Mouse (Mus musculus): ENCODE measurements around the gene D17Wsu92e. TPM values are rescaled to one million over a fixed set of nuclear protein-coding genes. Genes with fewer than 3 reads are reported as not detected.

The D17Wsu92e gene
- polyA plus RNA-seq, 1 experiment from 2014 or later = 15.7 TPM

GRCm38 (mm10) chr17:27719663-27720062, 100.8 kb downstream of the D17Wsu92e start:
- DNase-seq (ENCODE audit: low spot score) = no peak
- H3K36me3 ChIP-seq (replicated peaks) = no peaks in the 10 kb centered on the region
- 64% methylated on average over 14 of the region's 14 CpGs for WGBS
- H3K4me3 ChIP-seq = no peak overlapping the region
- H3K9me3 ChIP-seq = no peaks in the 10 kb centered on the region
- peak overlapping the region; percentile 31; the same call in 1 of the 2 replicates for H3K27ac ChIP-seq (replicated peaks)
- H3K27me3 ChIP-seq (replicated peaks; ENCODE audit: low read depth, poor library complexity, severe bottlenecking) = peaks cover 54% of the 10 kb centered on the region
- H3K4me1 ChIP-seq = peaks cover 38% of the 10 kb centered on the region

DNA sequence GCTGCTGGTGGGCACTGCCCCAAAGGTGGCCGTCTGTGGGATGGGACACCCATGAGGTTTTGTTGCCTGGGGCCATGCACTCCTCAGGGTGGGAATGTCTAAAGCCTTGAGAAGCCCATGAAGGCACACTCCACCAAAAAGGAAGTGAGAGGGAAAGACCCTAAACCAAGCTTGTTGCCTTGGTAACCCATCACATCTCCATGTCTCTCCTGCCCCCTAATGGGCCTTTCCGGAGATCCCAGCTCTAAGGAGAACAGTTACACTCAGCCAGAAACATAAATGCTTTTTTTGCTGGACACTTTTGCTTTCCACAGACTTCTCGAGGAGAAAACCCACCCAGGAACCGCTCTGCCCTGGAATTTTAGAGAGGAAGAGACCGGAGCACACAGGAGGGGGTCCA, 102.2 kb downstream of the D17Wsu92e start:
- 57% methylated on average over 5 of the region's 5 CpGs for WGBS
- Histone ChIP-seq H3K4me1 (peaks cover 32% of the 10 kb centered on the region), H3K27me3 (replicated peaks; ENCODE audit: low read depth, poor library complexity, severe bottlenecking) (peaks cover 57% of the 10 kb centered on the region), H3K27ac (replicated peaks) (no peak overlapping the region), H3K9me3 (no peaks in the 10 kb centered on the region), H3K36me3 (replicated peaks) (no peaks in the 10 kb centered on the region), H3K4me3 (no peak overlapping the region)
- no peak for DNase-seq (ENCODE audit: low spot score)

- WGBS = 3% methylated on average over 16 of the region's 16 CpGs
- DNase-seq (ENCODE audit: low spot score) = peak; percentile 76
- Histone ChIP-seq H3K36me3 (replicated peaks) (no peaks in the 10 kb centered on the region), H3K9me3 (no peaks in the 10 kb centered on the region), H3K27me3 (replicated peaks; ENCODE audit: low read depth, poor library complexity, severe bottlenecking) (peaks cover 57% of the 10 kb centered on the region), H3K4me1 (peaks cover 32% of the 10 kb centered on the region), H3K27ac (replicated peaks) (peak overlapping the region; percentile 74; the same call in 1 of the 2 replicates), H3K4me3 (peak overlapping the region; percentile 49)
Observed at GRCm38 (mm10) chr17:27716804-27717203, 103.6 kb downstream of the D17Wsu92e start.

DNA sequence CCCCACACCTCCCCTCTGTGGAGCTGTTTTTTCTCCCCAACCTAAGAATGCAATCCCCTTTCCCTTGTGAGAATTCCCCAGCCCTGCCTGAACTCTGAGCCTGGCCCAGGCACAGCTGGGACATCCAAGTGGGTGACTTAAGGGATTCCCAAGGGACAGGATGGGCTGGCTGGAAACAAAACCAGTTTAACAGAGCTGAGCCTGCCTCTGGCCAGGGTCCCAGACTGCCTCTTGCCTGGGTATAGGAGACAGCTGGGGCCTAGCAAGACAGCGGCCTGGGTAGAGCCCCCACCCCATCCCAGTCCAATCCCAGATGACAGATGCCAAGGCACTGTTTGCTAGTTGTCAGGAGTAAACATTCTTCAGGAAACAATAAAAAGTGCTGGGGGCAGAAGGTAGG, 107.6 kb downstream of the D17Wsu92e start:
- Histone ChIP-seq H3K36me3 (replicated peaks) (no peaks in the 10 kb centered on the region), H3K9me3 (no peaks in the 10 kb centered on the region), H3K27ac (replicated peaks) (no peak overlapping the region), H3K27me3 (replicated peaks; ENCODE audit: low read depth, poor library complexity, severe bottlenecking) (peaks cover 48% of the 10 kb centered on the region), H3K4me1 (peaks cover 40% of the 10 kb centered on the region), H3K4me3 (no peak overlapping the region)
- no peak for DNase-seq (ENCODE audit: low spot score)
- 84% methylated on average over 1 of the region's 1 CpGs for WGBS

- Histone ChIP-seq H3K4me3 (no peak overlapping the region), H3K36me3 (replicated peaks) (no peaks in the 10 kb centered on the region), H3K4me1 (peaks cover 35% of the 10 kb centered on the region), H3K9me3 (no peaks in the 10 kb centered on the region), H3K27ac (replicated peaks) (no peak overlapping the region), H3K27me3 (replicated peaks; ENCODE audit: low read depth, poor library complexity, severe bottlenecking) (peaks cover 54% of the 10 kb centered on the region)
- 74% methylated on average over 5 of the region's 5 CpGs for WGBS
- no peak for DNase-seq (ENCODE audit: low spot score)
Observed at GRCm38 (mm10) chr17:27709650-27710049, 110.8 kb downstream of the D17Wsu92e start.

DNA sequence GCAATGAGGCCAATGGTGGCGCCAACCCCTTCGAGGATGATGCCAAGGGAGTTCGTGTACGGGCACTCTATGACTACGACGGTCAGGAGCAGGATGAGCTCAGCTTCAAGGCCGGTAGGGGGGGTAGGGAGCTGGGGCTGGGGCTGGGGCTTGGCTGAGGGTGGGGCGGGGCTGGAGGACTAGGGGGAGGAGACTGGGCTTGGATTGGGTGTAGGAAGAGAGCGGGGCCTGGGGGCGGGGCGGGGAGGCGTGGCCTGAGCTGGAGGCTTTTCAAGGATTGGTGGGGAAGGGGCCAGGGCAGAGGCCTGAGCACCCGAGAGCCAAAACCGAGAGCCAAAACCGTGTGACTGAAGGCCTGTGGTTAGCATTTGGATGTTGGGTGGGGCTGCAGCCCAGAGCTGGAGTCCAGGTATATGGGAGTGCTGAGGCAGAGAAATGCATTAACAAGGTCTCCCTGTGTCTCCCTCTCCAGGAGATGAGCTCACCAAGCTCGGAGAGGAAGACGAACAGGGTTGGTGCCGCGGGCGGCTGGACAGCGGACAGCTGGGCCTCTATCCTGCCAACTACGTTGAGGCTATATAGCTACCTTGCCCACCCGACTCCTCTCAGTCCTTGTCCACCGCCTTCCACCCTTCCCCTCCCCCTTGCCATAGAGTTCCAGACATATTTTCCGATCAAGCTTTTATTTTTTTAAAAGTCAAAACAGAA, 112.3 kb downstream of the D17Wsu92e start:
- H3K36me3 ChIP-seq (replicated peaks) = no peaks in the 10 kb centered on the region
- H3K27ac ChIP-seq (replicated peaks) = peak overlapping the region; percentile 30; the same call in 1 of the 2 replicates
- peak overlapping the region; percentile 55 for H3K4me3 ChIP-seq
- peaks cover 64% of the 10 kb centered on the region for H3K27me3 ChIP-seq (replicated peaks; ENCODE audit: low read depth, poor library complexity, severe bottlenecking)
- WGBS = 4% methylated on average over 25 of the region's 25 CpGs
- H3K9me3 ChIP-seq = no peaks in the 10 kb centered on the region
- H3K4me1 ChIP-seq = peaks cover 35% of the 10 kb centered on the region
- DNase-seq (ENCODE audit: low spot score) = peak; percentile 99

DNA sequence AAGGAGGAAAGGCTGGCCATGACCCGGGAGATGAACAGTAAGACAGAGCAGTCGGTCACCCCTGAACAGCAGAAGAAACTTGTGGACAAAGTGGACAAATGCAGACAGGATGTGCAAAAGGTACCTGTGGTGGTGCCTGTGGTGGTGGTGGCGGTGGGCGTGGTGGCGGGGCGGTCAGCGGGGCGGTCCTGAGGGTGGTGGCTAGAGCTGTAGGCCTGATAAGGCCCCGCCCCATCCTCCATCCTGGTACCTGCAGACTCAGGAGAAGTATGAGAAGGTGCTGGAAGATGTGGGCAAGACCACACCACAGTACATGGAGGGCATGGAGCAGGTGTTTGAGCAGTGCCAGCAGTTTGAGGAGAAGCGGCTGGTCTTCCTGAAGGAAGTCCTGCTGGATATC, 114.8 kb downstream of the D17Wsu92e start:
- Histone ChIP-seq H3K4me1 (peaks cover 49% of the 10 kb centered on the region), H3K27ac (replicated peaks) (no peak overlapping the region), H3K27me3 (replicated peaks; ENCODE audit: low read depth, poor library complexity, severe bottlenecking) (peaks cover 76% of the 10 kb centered on the region), H3K4me3 (no peak overlapping the region), H3K36me3 (replicated peaks) (no peaks in the 10 kb centered on the region), H3K9me3 (no peaks in the 10 kb centered on the region)
- WGBS = 32% methylated on average over 10 of the region's 10 CpGs
- DNase-seq (ENCODE audit: low spot score) = no peak

DNA sequence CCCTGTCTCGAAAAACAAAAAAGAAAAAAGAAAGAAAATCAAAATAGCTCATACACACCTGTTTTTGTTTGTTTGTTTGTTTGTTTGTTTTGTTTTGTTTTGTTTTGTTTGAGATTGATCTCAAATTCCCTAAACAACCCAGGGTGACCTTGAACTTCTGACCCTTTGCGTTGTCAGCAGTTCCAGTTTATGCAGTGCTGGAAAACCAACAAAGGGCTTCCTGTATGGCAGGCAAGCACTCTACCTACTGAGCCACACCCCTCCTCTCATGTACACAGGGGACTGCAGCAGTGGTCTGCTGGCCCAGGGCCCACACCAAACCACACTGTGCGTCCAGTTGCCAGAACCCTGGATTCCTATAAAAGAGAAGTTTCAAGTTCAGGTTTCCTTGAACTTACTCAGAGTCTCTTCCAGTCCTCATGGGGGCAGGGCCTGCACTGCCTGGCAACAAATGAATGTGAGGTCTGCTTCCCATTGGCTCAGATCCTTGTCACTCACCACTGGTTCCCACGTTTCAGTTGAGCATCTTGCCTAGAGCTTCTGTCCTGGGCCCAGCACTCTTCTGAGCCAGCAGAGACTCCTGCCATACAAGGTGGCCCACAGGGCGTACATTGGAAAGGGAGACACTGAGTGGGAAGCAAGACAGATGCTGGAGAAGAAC, 116.4 kb downstream of the D17Wsu92e start:
- WGBS = 63% methylated on average over 5 of the region's 5 CpGs
- Histone ChIP-seq H3K4me1 (peaks cover 42% of the 10 kb centered on the region), H3K9me3 (peaks cover 10% of the 10 kb centered on the region), H3K4me3 (no peak overlapping the region), H3K27me3 (replicated peaks; ENCODE audit: low read depth, poor library complexity, severe bottlenecking) (peaks cover 60% of the 10 kb centered on the region), H3K36me3 (replicated peaks) (no peaks in the 10 kb centered on the region), H3K27ac (replicated peaks) (no peak overlapping the region)
- peak; percentile 45 for DNase-seq (ENCODE audit: low spot score)

- peaks cover 54% of the 10 kb centered on the region for H3K27me3 ChIP-seq (replicated peaks; ENCODE audit: low read depth, poor library complexity, severe bottlenecking)
- no peak overlapping the region; the same call in 1 of the 2 replicates for H3K27ac ChIP-seq (replicated peaks)
- H3K4me3 ChIP-seq = peak overlapping the region; percentile 51
- H3K36me3 ChIP-seq (replicated peaks) = no peaks in the 10 kb centered on the region
- H3K4me1 ChIP-seq = peaks cover 27% of the 10 kb centered on the region
- H3K9me3 ChIP-seq = peaks cover 13% of the 10 kb centered on the region
- DNase-seq (ENCODE audit: low spot score) = peak; percentile 87
- WGBS = under 1% methylated on average over 34 of the region's 34 CpGs
Observed at GRCm38 (mm10) chr17:27702518-27702917, 117.9 kb downstream of the D17Wsu92e start.

- Histone ChIP-seq H3K27ac (replicated peaks) (no peak overlapping the region; the same call in 1 of the 2 replicates), H3K4me1 (peaks cover 21% of the 10 kb centered on the region), H3K9me3 (peaks cover 13% of the 10 kb centered on the region), H3K27me3 (replicated peaks; ENCODE audit: low read depth, poor library complexity, severe bottlenecking) (peaks cover 48% of the 10 kb centered on the region), H3K4me3 (no peak overlapping the region), H3K36me3 (replicated peaks) (no peaks in the 10 kb centered on the region)
- 73% methylated on average over 6 of the region's 6 CpGs for WGBS
- DNase-seq (ENCODE audit: low spot score) = no peak
Observed at GRCm38 (mm10) chr17:27701856-27702255, 118.6 kb downstream of the D17Wsu92e start.

Other genes with a start within 250 kb of the D17Wsu92e start
- gene Nudt3, start 197.2 kb downstream of the D17Wsu92e start, polyA plus RNA-seq (2016; fragmentation: Nextera tagmentation; extraction: Ambion mirVana) = 85.5 and 87.8 TPM in 2 replicates
- not detected in 2 replicates for gene RPS10-NUDT3, start 185.4 kb downstream of the D17Wsu92e start, polyA plus RNA-seq (2016; fragmentation: Nextera tagmentation; extraction: Ambion mirVana)
- 906 and 913 TPM in 2 replicates for gene Rps10, start 184.0 kb downstream of the D17Wsu92e start, polyA plus RNA-seq (2016; fragmentation: Nextera tagmentation; extraction: Ambion mirVana)
- 5.2 and 6.9 TPM in 2 replicates for gene Pacsin1, start 165.1 kb downstream of the D17Wsu92e start, polyA plus RNA-seq (2016; fragmentation: Nextera tagmentation; extraction: Ambion mirVana)
- gene Spdef, start 91.7 kb downstream of the D17Wsu92e start, polyA plus RNA-seq (2016; fragmentation: Nextera tagmentation; extraction: Ambion mirVana) = 0.15 and 0.43 TPM in 2 replicates
- gene Snrpc, start 17.5 kb upstream of the D17Wsu92e start, polyA plus RNA-seq (2016; fragmentation: Nextera tagmentation; extraction: Ambion mirVana) = 412 and 414 TPM in 2 replicates
- gene Uhrf1bp1, start 35.8 kb upstream of the D17Wsu92e start, polyA plus RNA-seq (2016; fragmentation: Nextera tagmentation; extraction: Ambion mirVana) = 9.5 and 10.3 TPM in 2 replicates
- 18.0 and 19.4 TPM in 2 replicates for gene Anks1, start 88.7 kb upstream of the D17Wsu92e start, polyA plus RNA-seq (2016; fragmentation: Nextera tagmentation; extraction: Ambion mirVana)
- 87.5 and 96.2 TPM in 2 replicates for gene Taf11, start 89.2 kb upstream of the D17Wsu92e start, polyA plus RNA-seq (2016; fragmentation: Nextera tagmentation; extraction: Ambion mirVana)

Data from embryonic facial prominence, embryonic 10.5 days (tissue).